Mouse (Mus musculus) embryonic facial prominence, embryonic 13.5 days (tissue): ENCODE data around the gene Gm10401. TPM values are rescaled to one million over a fixed set of nuclear protein-coding genes. Genes with fewer than 3 reads are reported as not detected.

Experiments used
- ATAC-seq: fragments of 200-750 bp; cut with Nextera tagmentation; 2 replicates; pipeline ENCODE4 v1.8.0; 2017; ENCODE audit warnings: low read depth; ENCODE audit not compliant: insufficient number of reproducible peaks, insufficient read depth, low FRiP score, low TSS enrichment
- H3K27ac ChIP-seq: fragments of 300-500 bp; sonication (generic); 2 replicates; pipeline ENCODE4 v1.5.1; 2015; ENCODE audit warnings: moderate library complexity, mild to moderate bottlenecking, inconsistent platforms
- H3K27me3 ChIP-seq: fragments of 300-500 bp; sonication (generic); 2 replicates; pipeline ENCODE4 v1.6.1; 2015; ENCODE audit warnings: mild to moderate bottlenecking, inconsistent platforms
- H3K36me3 ChIP-seq: fragments of 300-500 bp; sonication (generic); 2 replicates; pipeline ENCODE4 v1.6.1; 2015; ENCODE audit warnings: mild to moderate bottlenecking, inconsistent platforms
- H3K4me1 ChIP-seq: fragments of 300-500 bp; sonication (generic); 2 replicates; pipeline ENCODE4 v1.6.1; 2015; ENCODE audit warnings: inconsistent platforms
- H3K4me2 ChIP-seq: fragments of 300-500 bp; sonication (generic); 2 replicates; pipeline ENCODE4 v1.6.1; 2015; ENCODE audit warnings: moderate library complexity, mild to moderate bottlenecking, inconsistent platforms
- H3K4me3 ChIP-seq: fragments of 300-500 bp; sonication (generic); 2 replicates; pipeline ENCODE4 v1.5.1; 2015; ENCODE audit warnings: mild to moderate bottlenecking, inconsistent platforms
- H3K9ac ChIP-seq: fragments of 300-500 bp; sonication (generic); 2 replicates; pipeline ENCODE4 v1.6.1; 2015; ENCODE audit warnings: mild to moderate bottlenecking, inconsistent platforms
- H3K9me3 ChIP-seq: fragments of 300-500 bp; sonication (generic); 2 replicates; pipeline ENCODE4 v1.6.1; 2016; ENCODE audit warnings: inconsistent platforms
- WGBS: fragments of 180-500 bp; shearing (Covaris S2); methylation state at CpG from one replicate; pipeline ENCODE4 v1.1.7; 2015; ENCODE audit warnings: mixed read lengths; 5-methylcytosine and 5-hydroxymethylcytosine counted together
- polyA plus RNA-seq: library from polyadenylated mRNA; unstranded; fragments of >200 nt; fragmentation: Nextera tagmentation; extraction: Ambion mirVana; gene quantifications from 2 replicates; pipeline ENCODE4 v1.2.1, GENCODE M21; 2015

The Gm10401 gene
- polyA plus RNA-seq, 1 experiment from 2014 or later = 44.5 TPM

DNA sequence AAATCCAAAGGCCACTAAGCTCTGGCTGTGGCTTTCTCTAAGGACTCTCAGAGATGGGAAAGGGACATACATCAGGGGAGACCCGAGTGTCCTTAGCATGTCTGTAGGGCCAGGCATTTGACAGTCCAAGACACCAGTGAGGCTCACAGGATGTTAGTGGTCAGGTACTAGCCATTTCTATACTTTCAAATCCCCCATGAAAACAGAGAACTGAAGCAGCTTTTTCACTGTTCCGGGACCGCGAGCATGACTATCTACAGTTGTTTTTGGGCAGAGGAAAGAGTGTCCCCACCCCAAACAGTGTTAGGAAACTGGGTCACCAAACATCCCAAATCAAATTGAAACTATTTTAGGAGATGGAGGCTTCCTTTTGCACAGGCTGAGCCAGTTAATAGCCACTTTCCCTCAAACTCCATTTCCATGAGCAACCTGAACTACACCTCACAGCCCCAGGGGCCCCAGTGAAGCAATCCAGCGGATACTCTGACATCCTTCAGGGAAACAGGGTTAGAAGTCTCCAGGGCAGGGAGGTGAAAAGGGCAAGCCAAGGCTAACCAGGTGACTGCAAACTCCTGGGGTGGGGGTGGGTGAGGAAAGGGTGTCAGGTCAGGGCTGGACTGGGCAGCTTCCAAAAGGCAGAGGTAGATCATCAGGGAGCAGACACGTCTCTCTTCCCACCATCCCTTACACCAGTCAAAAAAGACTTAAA lies 35.4 kb upstream of the Gm10401 start:
- H3K4me3 ChIP-seq = peak overlapping the region; percentile 91
- WGBS = 48% methylated on average over 6 of the region's 6 CpGs
- no peak for ATAC-seq
- no peaks in the 10 kb centered on the region for H3K9me3 ChIP-seq
- peak overlapping the region; percentile 89 for H3K4me2 ChIP-seq
- H3K27ac ChIP-seq = no peak overlapping the region
- H3K36me3 ChIP-seq = peaks cover 27% of the 10 kb centered on the region
- peak overlapping the region; percentile 87 for H3K9ac ChIP-seq
- no peaks in the 10 kb centered on the region for H3K27me3 ChIP-seq
- peaks cover 16% of the 10 kb centered on the region for H3K4me1 ChIP-seq

GRCm38 (mm10) chr5:115132465-115132864 lies 34.4 kb upstream of the Gm10401 start:
- H3K36me3 ChIP-seq = peaks cover 37% of the 10 kb centered on the region
- ATAC-seq = no peak
- H3K27me3 ChIP-seq = no peaks in the 10 kb centered on the region
- H3K4me1 ChIP-seq = peaks cover 16% of the 10 kb centered on the region
- H3K9me3 ChIP-seq = no peaks in the 10 kb centered on the region
- WGBS = 92% methylated on average over 8 of the region's 8 CpGs
- peak overlapping the region; percentile 89 for H3K4me2 ChIP-seq
- no peak overlapping the region for H3K9ac ChIP-seq
- no peak overlapping the region for H3K4me3 ChIP-seq
- no peak overlapping the region for H3K27ac ChIP-seq

- Histone ChIP-seq H3K4me2 (no peak overlapping the region), H3K4me1 (peaks cover 28% of the 10 kb centered on the region), H3K9me3 (no peaks in the 10 kb centered on the region), H3K27ac (no peak overlapping the region), H3K27me3 (no peaks in the 10 kb centered on the region), H3K4me3 (no peak overlapping the region), H3K36me3 (peaks cover 65% of the 10 kb centered on the region), H3K9ac (no peak overlapping the region)
- no peak for ATAC-seq
- WGBS = 83% methylated on average over 6 of the region's 6 CpGs
Measured at GRCm38 (mm10) chr5:115129328-115129727, 31.2 kb upstream of the Gm10401 start.

DNA sequence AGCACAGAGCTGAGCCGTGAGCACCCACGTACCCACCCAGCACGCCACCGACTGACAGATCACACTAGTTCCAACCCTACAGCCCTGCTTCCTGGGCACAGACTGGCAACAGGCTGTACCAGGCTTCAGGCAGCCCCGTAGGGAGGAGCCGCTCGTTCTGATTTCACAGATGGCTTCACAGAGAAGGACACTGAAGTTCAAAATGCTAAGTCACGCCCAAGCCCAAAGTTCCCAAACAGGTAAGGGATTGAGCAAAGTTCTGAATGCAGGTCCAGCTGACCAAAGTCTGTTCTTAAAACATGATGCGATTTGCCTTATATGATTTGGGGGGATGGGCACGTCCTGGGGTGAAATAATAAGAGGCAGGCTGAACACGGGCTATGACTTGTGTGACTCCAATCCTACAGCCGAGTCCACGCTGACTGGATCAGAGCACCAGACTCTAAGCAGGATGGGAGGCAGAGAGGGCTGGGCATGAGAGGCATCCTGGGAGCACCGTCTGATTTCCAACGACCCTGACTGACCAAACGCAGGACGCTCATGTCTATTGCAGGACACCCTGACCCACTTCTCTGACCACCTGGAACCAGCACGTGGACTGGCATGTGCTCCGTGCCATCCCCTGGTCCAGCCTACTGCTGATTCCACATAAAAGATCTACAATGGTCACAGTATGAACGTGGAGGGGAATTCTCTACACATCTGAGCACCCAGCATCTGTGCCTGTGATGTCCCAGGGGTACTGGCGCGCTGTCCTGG lies 29.5 kb upstream of the Gm10401 start:
- 93% methylated on average over 22 of the region's 22 CpGs for WGBS
- ATAC-seq = no peak

DNA sequence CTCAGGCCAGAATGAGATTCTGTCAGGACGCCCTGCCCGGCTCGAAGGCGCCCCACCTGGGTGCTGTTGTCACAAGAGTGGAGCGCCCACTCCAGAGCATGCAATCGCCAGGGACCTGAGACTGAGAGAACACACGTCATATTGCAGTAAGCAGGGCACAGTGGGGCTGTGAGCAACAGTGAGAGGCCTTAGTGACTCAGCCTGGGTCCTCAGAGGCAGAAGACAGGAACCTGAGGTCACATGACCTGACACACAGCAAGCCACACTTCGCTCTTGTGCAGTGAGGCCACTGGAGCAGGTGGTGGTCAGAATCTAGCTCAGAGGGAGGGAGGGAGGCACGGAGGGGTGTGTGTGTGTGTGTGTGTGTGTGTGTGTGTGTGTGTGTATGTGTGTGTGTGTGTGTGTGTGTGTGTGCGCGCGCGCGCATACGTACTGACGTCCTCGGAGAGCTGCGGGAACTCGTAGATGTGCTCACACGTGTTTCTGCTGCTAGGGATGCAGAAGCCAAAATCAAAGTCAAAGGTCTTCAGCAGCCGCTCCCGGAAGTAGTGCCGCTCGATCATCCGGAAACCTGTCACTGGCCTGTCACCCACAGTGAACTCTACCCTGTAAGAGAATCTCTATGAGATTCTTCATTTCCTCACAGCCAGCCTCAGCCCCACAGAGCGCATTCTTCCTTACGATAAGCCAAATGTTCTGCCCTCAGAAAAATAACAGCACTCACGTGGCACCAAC lies 28.6 kb upstream of the Gm10401 start:
- Histone ChIP-seq H3K27ac (no peak overlapping the region), H3K9me3 (no peaks in the 10 kb centered on the region), H3K4me2 (no peak overlapping the region), H3K4me3 (no peak overlapping the region), H3K4me1 (peaks cover 12% of the 10 kb centered on the region), H3K27me3 (no peaks in the 10 kb centered on the region), H3K9ac (no peak overlapping the region), H3K36me3 (peaks cover 83% of the 10 kb centered on the region)
- 92% methylated on average over 28 of the region's 28 CpGs for whole genome bisulfite sequencing
- ATAC-seq = 0 out of 2 replicates have a peak, but pooled peaks have one; percentile 13

More for the DNA sequence above, 29.5 kb upstream of the Gm10401 start:
- H3K9ac ChIP-seq = no peak overlapping the region
- no peak overlapping the region for H3K4me2 ChIP-seq
- H3K4me3 ChIP-seq = no peak overlapping the region
- H3K36me3 ChIP-seq = peaks cover 80% of the 10 kb centered on the region
- H3K4me1 ChIP-seq = peaks cover 13% of the 10 kb centered on the region
- H3K9me3 ChIP-seq = no peaks in the 10 kb centered on the region
- H3K27me3 ChIP-seq = no peaks in the 10 kb centered on the region
- H3K27ac ChIP-seq = no peak overlapping the region

DNA sequence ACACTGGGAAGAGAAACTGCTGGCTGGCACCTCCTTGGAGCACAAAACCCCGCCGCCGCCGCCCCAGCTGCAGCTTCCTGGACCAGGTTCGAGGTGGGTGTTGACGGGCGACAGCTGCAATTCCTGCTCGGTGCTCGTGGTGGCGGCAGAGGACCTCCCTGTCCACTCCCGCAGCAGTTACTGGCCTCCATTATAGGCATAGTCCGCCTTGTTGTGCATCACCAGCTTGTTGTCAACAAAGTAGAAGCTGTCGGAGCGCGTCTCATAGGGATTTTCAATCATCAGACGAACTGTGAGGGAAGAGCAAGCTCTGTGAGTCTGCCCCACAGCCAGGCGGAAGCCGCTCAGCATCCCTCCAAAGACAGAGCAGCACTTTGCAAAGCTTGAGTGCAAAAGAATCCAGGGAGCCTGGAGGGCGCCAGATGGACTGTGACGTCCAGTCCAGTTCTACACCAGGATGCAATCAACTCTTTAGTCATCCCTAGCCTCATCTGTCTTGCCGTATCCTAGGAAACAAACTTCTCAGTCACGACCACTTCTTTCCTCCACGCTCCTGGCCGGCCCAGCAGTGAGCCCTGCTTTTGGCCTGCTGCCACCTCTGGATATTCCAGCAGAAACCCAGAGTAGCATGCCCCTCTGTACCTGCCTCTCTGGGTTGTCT lies 27.2 kb upstream of the Gm10401 start:
- H3K9me3 ChIP-seq = no peaks in the 10 kb centered on the region
- no peak for ATAC-seq
- H3K4me1 ChIP-seq = peaks cover 12% of the 10 kb centered on the region
- peak overlapping the region; percentile 16 for H3K4me2 ChIP-seq
- peak overlapping the region; percentile 57; the same call in 1 of the 2 replicates for H3K27ac ChIP-seq
- no peaks in the 10 kb centered on the region for H3K27me3 ChIP-seq
- peak overlapping the region; percentile 17; the same call in 1 of the 2 replicates for H3K9ac ChIP-seq
- H3K4me3 ChIP-seq = no peak overlapping the region
- WGBS = 21% methylated on average over 24 of the region's 24 CpGs
- H3K36me3 ChIP-seq = peaks cover 72% of the 10 kb centered on the region

DNA sequence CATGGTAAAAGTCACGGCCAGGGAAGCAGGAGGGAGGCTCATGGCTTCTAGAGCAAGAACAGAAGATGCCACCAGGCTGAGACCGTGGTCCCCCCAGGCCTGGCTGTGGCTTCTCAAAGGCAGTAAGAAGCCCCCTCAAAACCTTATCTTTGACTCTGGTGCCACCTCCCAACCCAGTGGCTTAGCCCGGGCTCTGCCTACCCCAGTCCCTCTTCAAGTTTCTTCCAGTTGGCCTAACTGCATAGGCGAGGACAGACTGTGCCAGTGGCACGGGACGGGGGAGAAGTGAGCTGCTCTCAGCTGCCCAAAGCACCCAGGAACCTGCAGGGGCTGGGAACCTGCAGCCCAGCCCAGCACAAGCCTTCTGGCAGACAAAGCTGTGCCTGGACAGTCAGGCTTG lies 26.6 kb upstream of the Gm10401 start:
- H3K27me3 ChIP-seq = no peaks in the 10 kb centered on the region
- H3K4me2 ChIP-seq = no peak overlapping the region
- 92% methylated on average over 6 of the region's 6 CpGs for WGBS
- H3K9ac ChIP-seq = 0 out of 2 replicates have a peak overlapping the region, but pooled peaks have one; percentile 17
- H3K4me1 ChIP-seq = peaks cover 12% of the 10 kb centered on the region
- peaks cover 65% of the 10 kb centered on the region for H3K36me3 ChIP-seq
- ATAC-seq = no peak
- H3K4me3 ChIP-seq = no peak overlapping the region
- no peak overlapping the region for H3K27ac ChIP-seq
- H3K9me3 ChIP-seq = no peaks in the 10 kb centered on the region

- no peaks in the 10 kb centered on the region for H3K27me3 ChIP-seq
- peaks cover 19% of the 10 kb centered on the region for H3K4me1 ChIP-seq
- no peak overlapping the region for H3K4me3 ChIP-seq
- no peaks in the 10 kb centered on the region for H3K9me3 ChIP-seq
- WGBS = 68% methylated on average over 5 of the region's 5 CpGs
- no peak overlapping the region for H3K4me2 ChIP-seq
- no peak overlapping the region for H3K9ac ChIP-seq
- ATAC-seq = no peak
- H3K36me3 ChIP-seq = peaks cover 49% of the 10 kb centered on the region
- H3K27ac ChIP-seq = no peak overlapping the region
Measured at GRCm38 (mm10) chr5:115120978-115121377, 22.9 kb upstream of the Gm10401 start.

- Histone ChIP-seq H3K4me1 (peaks cover 7% of the 10 kb centered on the region; the same call in 1 of the 2 replicates), H3K27me3 (no peaks in the 10 kb centered on the region), H3K27ac (peak within 1 kb of the TSS; percentile 60), H3K4me3 (peak within 1 kb of the TSS; percentile 71), H3K9ac (peak within 1 kb of the TSS; percentile 83), H3K4me2 (peak within 1 kb of the TSS; percentile 69), H3K9me3 (no peaks in the 10 kb centered on the region), H3K36me3 (peaks cover 49% of the 10 kb centered on the region)
- peak; percentile 79 for ATAC-seq
- WGBS = 1% methylated on average over 35 of the region's 39 CpGs
Measured at GRCm38 (mm10) chr5:115118961-115119570, 21.0 kb upstream of the Gm10401 start, which contains the start of gene Acads. Gene Acads (minus strand): TSS chr5:115119346.

DNA sequence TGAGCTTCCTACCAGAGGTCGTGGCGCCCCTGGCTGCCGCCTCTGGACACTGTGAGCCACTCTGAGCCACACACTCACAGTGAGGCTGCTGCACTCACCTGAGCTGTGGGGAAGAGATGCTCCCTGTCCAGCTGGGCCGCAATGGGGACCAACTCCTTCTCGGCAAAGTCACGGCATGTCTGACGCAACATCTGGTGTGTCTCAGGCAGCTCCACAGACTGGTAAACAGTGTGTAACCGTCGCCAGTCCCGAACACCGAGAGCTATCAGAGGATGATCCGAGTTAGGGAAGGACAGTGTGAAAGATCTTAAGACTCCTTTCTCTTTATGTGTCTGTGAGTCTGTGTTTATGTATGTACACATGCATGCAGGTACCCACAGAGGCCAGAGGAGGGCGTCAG lies 19.4 kb upstream of the Gm10401 start:
- Histone ChIP-seq H3K9ac (no peak overlapping the region), H3K9me3 (no peaks in the 10 kb centered on the region), H3K27me3 (no peaks in the 10 kb centered on the region), H3K4me2 (no peak overlapping the region), H3K27ac (no peak overlapping the region), H3K4me1 (peaks cover 7% of the 10 kb centered on the region; the same call in 1 of the 2 replicates), H3K36me3 (peaks cover 45% of the 10 kb centered on the region), H3K4me3 (no peak overlapping the region)
- WGBS = 96% methylated on average over 13 of the region's 13 CpGs
- ATAC-seq = no peak
